Mouse (Mus musculus) thymus, postnatal 36 days (tissue): ENCODE measurements at regions not wholly inside any gene's neighbourhood (a gene's known extent, or its start where the extent isn't known, plus 50 kb on each side); places are given as distances from the start of the nearest gene placed in this dataset.

Experiments used
- DNase-seq, 2 experiments: peaks; one replicate each; pipeline ENCODE4 v3.0.0; 2022; ENCODE audit warnings: mixed read lengths in 2 of 2

GRCm38 (mm10) chr19:36236576-36237345 is 111.3 kb upstream of the Pcgf5 start:
- no peak for DNase-seq

DNA sequence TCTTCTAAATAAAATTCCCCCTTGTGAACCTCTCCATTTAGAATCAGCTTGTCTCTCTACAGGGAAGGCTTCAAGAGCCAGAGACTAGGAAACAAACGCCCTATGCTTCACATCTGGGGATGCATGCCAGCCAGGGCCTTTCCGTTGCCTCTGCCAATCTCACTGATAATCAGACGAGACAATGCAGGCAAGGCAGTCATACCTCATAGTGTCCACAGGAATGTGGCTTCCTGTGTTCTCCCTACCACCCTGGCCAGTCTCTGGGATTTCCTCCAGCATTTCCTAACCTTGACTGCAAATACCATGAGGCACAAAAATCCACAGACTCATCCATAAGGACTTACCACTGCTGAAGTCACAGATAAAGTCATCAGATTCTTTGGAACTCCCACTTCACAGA is 110.4 kb upstream of the Pcgf5 start:
- DNase-seq: no peak

DNA sequence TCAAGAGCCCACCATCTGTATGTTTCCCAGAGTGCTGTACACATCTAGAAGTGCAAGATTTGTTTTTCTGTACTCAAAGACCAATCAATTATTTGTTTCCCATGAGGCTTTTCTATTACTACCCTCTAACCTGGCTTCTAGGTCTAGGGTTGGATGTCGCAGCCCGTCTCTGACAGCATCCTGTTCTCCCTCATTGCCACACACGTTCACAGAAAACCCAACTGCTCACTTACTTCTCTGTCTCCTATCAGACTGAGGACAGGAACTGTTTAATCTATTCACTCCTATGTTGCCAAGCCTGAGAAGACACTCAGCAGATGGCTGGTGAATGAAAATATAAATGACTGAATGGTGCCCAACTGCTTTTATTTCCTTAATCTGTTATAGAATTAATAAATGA is 109.6 kb upstream of the Pcgf5 start:
- DNase-seq: no peak

GRCm38 (mm10) chr19:36242396-36242795 is 105.7 kb upstream of the Pcgf5 start:
- DNase-seq: peak; percentile 69 to 79

DNA sequence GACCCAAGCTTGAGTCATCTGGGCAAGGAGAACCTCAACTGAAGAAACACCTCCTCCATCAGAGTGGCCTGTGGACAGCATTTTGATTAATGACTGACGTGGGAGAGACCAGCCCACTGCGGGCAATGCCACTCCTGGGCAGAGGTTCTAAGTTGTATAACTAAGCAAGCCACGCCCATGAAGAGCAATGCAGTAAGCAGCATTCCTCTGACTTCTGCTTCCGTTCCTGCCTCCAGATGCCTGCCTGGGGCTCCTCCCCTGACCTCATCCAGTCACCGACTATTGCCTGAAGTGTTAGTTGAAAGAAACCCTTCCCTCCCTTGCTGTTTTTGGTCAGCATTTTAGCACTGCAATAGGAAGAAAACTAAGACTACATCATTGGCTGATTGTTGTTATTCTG is 105.2 kb upstream of the Pcgf5 start:
- DNase-seq: peak; percentile 27 to 50

GRCm38 (mm10) chr19:36252522-36252921 is 95.6 kb upstream of the Pcgf5 start:
- DNase-seq: no peak

DNA sequence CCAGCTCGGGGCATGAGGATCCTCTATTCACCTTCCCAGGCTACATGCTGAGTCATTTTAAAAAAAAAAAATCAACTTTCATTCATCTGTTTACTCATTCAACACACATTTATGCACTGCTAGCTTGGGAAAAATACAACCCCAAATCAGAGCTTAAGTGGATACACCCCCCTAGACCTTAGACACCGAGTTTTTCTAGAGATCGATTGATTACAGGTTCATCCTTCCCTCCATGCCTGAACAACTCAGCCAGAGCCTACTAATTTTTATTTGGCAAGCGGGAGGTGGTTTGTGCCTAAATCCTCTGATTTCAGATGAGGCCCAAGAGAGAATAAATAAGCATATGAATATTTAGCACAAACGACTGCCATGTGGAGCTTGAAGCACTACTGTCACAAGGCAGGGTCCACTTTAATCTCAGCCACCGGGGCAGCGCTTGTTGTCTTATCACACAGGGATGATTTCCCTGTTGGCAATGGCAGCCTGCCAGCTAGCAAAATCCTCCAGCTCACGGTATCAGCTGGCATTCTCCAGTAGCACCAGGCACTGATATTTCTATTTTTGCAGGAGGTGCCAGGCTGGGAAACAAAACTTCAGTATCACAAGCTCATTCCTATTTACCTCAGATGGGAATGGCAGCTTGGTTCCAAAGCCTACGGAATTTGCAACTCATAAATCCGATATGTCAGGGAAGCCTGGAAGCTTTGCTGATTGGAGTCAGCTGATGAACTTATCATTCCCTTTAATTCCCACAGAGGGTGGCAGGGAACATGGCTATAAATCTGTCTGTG is 90.2 kb upstream of the Pcgf5 start:
- no peak for DNase-seq

- DNase-seq: no peak
Measured at GRCm38 (mm10) chr19:36261819-36262218, 86.3 kb upstream of the Pcgf5 start.

- DNase-seq: no peak
Measured at GRCm38 (mm10) chr19:36263923-36264322, 84.2 kb upstream of the Pcgf5 start.

DNA sequence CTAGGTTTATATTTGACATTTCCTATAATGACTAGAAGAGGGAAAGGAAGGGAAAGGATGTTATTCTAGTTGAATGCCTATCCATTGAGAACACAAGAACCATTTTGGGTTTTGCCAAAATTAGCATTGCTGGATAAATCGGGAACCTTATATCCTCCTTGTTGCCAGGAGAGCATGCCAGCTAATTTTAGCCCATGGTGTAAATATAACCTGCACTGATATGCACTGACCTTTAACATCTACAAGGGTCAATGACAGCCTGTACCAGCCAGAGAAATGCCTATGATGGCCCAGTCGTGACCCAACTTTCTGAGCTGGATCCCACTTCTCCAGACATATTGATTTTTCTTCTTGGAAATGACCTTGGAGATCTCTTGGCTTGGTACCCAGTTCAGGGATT is 83.7 kb upstream of the Pcgf5 start:
- DNase-seq: no peak

- DNase-seq: no peak
Measured at GRCm38 (mm10) chr19:36265276-36265675, 82.8 kb upstream of the Pcgf5 start.

DNA sequence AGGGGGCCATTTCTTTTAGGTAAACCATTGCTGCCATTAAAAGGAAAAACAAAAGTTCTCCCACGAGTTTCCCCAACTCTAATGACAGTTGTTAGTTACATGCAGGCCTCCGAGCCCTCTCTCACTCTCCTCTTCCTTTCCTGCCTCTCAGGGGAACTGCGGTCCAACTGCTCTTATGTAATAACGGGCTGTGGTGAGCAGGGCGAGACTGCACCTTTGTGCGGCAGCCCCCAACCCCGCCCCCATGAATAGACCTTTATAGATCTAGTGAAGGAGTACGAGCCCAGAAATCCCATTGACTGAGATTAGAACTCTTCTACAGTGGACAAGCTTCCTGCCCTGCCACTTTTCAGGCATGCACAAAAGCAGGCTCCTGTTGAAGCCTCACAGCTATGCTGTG is 81.8 kb upstream of the Pcgf5 start:
- peak; percentile 36 to 47 for DNase-seq

DNA sequence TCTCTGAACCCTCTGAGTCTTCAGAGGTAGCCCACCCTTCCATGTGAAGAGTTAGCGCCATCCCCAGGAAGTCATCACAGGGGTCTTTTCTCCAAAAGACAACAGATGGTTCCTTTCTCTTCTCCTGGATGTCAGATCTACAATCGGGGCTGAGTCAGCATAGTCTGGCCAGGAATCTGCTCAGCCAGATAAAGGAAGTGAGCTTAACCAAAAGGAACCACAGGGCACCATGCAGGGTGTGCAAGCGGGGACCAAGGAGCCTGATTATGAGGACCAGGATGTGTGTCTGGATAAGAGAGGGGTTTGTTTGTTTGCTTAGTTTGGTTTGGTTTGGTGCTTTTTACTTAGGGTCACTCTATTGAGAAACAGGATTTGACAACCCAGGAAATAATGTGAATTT is 74.6 kb upstream of the Pcgf5 start:
- DNase-seq: no peak

GRCm38 (mm10) chr19:36285465-36285864 is 62.6 kb upstream of the Pcgf5 start:
- DNase-seq: no peak

DNA sequence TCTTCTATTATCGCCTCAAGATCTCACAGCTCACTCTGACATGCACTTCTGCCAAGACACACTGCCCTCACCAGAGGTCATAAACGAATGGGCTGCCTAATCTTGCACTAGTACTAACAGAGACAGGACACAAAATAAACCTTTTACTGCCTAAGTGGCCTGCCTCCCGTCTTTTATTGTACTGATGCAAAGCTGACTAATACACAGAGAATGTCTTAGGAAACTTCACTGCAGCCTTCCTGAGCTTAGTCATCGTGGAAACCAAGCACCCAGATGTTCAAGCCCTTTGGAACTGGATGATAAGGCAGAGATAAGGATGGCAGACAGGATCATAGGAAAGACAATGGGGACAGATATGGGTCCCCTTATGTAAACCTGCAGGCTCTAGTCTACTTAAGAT is 57.3 kb upstream of the Pcgf5 start:
- DNase-seq: no peak

GRCm38 (mm10) chr19:36293177-36293969 is 54.7 kb upstream of the Pcgf5 start:
- no peak for DNase-seq
